Mouse (Mus musculus): ENCODE data around the gene Tff1.

- TF ChIP-seq CTCF (IDR thresholded peaks at IDR 0.05; ENCODE audit: low read depth, low read length) (no peak), EP300 (IDR thresholded peaks at IDR 0.05; ENCODE audit: insufficient read depth, low read depth, low read length) (no peak), POLR2A (IDR thresholded peaks at IDR 0.05; ENCODE audit: insufficient read depth, low read length) (no peak)
Observed at GRCm38 (mm10) chr17:31181490-31181889, 16.4 kb upstream of the Tff1 start.
